Mouse (Mus musculus) intestine, postnatal 0 days (tissue): ENCODE data around the gene Pacsin2. TPM values are rescaled to one million over a fixed set of nuclear protein-coding genes. Genes with fewer than 3 reads are reported as not detected.

Experiments used
- ATAC-seq: fragments of 200-750 bp; cut with Nextera tagmentation; 2 replicates; pipeline ENCODE4 v1.8.0; 2017; ENCODE audit warnings: mild to moderate bottlenecking, moderate TSS enrichment, moderate library complexity
- H3K27ac ChIP-seq: fragments of 300-500 bp; sonication (generic); 2 replicates; pipeline ENCODE4 v1.5.1; 2014; ENCODE audit warnings: mild to moderate bottlenecking, low read depth, low read length, moderate library complexity
- H3K27me3 ChIP-seq: fragments of 300-500 bp; sonication (generic); replicated peaks from 2 replicates; pipeline ENCODE4 v1.6.1; 2014; ENCODE audit warnings: low read length, mixed read lengths; ENCODE audit not compliant: control insufficient read depth, insufficient read depth
- H3K36me3 ChIP-seq: fragments of 300-500 bp; sonication (generic); 2 replicates; pipeline ENCODE4 v1.6.1; 2014; ENCODE audit warnings: mild to moderate bottlenecking, moderate library complexity; ENCODE audit not compliant: control insufficient read depth, insufficient read depth
- H3K4me1 ChIP-seq: fragments of 300-500 bp; sonication (generic); replicated peaks from 2 replicates; pipeline ENCODE4 v1.6.1; 2014; ENCODE audit warnings: antibody characterized with exemption, low read length, mixed read lengths; ENCODE audit not compliant: control insufficient read depth, insufficient read depth
- H3K4me2 ChIP-seq: fragments of 300-500 bp; sonication (generic); replicated peaks from 2 replicates; pipeline ENCODE4 v1.6.1; 2014; ENCODE audit warnings: low read depth, mild to moderate bottlenecking, moderate library complexity
- H3K4me3 ChIP-seq: fragments of 300-500 bp; sonication (generic); 2 replicates; pipeline ENCODE4 v1.5.1; 2014; ENCODE audit warnings: low read depth, low read length
- H3K9ac ChIP-seq: fragments of 300-500 bp; sonication (generic); 2 replicates; pipeline ENCODE4 v1.6.1; 2014; ENCODE audit warnings: mild to moderate bottlenecking, low read depth, low read length
- H3K9me3 ChIP-seq: fragments of 300-500 bp; sonication (generic); 2 replicates; pipeline ENCODE4 v1.6.1; 2016; ENCODE audit warnings: mixed run types; ENCODE audit not compliant: control insufficient read depth
- CTCF ChIP-seq: sonication (generic); IDR thresholded peaks from 2 replicates; pipeline ENCODE4 v1.5.1; 2016; ENCODE audit warnings: low read depth, mild to moderate bottlenecking, control low read depth, antibody characterized with exemption, moderate library complexity
- WGBS: fragments of 180-500 bp; shearing (Covaris S2); extraction: QIAGEN DNeasy Blood & Tissue Kit; methylation state at CpG from one replicate; pipeline ENCODE4 v1.1.7; 2014; 5-methylcytosine and 5-hydroxymethylcytosine counted together
- polyA plus RNA-seq: library from polyadenylated mRNA; unstranded; fragments of >200 nt; fragmentation: Nextera tagmentation; extraction: Ambion mirVana; gene quantifications from 2 replicates; pipeline ENCODE4 v1.2.1, GENCODE M21; 2015

Gene Pacsin2
- polyA plus RNA-seq, 1 experiment from 2014 or later = 40.9 TPM

- no peak overlapping the region for H3K9ac ChIP-seq
- WGBS = 64% methylated on average over 7 of the region's 7 CpGs
- no peak overlapping the region for H3K4me2 ChIP-seq
- H3K4me3 ChIP-seq = no peak overlapping the region
- H3K27me3 ChIP-seq = no peaks in the 10 kb centered on the region
- H3K9me3 ChIP-seq = no peaks in the 10 kb centered on the region
- no peak for ATAC-seq
- no peaks in the 10 kb centered on the region for H3K4me1 ChIP-seq
- no peaks in the 10 kb centered on the region for H3K36me3 ChIP-seq
- no peak for TF ChIP-seq CTCF
- H3K27ac ChIP-seq = no peak overlapping the region
Observed at GRCm38 (mm10) chr15:83417407-83417806, 47.0 kb downstream of the Pacsin2 start.

GRCm38 (mm10) chr15:83415391-83415790 lies 49.0 kb downstream of the Pacsin2 start:
- ATAC-seq = no peak
- no peaks in the 10 kb centered on the region for H3K9me3 ChIP-seq

GRCm38 (mm10) chr15:83411616-83412015 lies 52.8 kb downstream of the Pacsin2 start:
- 59% methylated on average over 4 of the region's 4 CpGs for WGBS
- Histone ChIP-seq H3K27me3 (no peaks in the 10 kb centered on the region), H3K9ac (no peak overlapping the region), H3K4me2 (no peak overlapping the region), H3K9me3 (no peaks in the 10 kb centered on the region), H3K36me3 (no peaks in the 10 kb centered on the region), H3K27ac (no peak overlapping the region), H3K4me3 (no peak overlapping the region), H3K4me1 (peaks cover 8% of the 10 kb centered on the region; the same call in 1 of the 2 replicates)
- no peak for TF ChIP-seq CTCF
- ATAC-seq = no peak

More at GRCm38 (mm10) chr15:83415391-83415790, 49.0 kb downstream of the Pacsin2 start:
- TF ChIP-seq CTCF = no peak
- WGBS = 71% methylated on average over 6 of the region's 6 CpGs
- Histone ChIP-seq H3K36me3 (no peaks in the 10 kb centered on the region), H3K4me3 (no peak overlapping the region), H3K27me3 (no peaks in the 10 kb centered on the region), H3K4me2 (no peak overlapping the region), H3K9ac (no peak overlapping the region), H3K27ac (no peak overlapping the region), H3K4me1 (no peaks in the 10 kb centered on the region; the same call in 1 of the 2 replicates)

GRCm38 (mm10) chr15:83410735-83411134 lies 53.7 kb downstream of the Pacsin2 start:
- Histone ChIP-seq H3K36me3 (no peaks in the 10 kb centered on the region), H3K9ac (no peak overlapping the region), H3K4me3 (no peak overlapping the region), H3K27me3 (no peaks in the 10 kb centered on the region), H3K4me2 (no peak overlapping the region), H3K27ac (peak overlapping the region; percentile 15; the same call in 1 of the 2 replicates), H3K4me1 (peaks cover 8% of the 10 kb centered on the region; the same call in 1 of the 2 replicates), H3K9me3 (no peaks in the 10 kb centered on the region)
- no peak for ATAC-seq
- no peak for TF ChIP-seq CTCF
- 66% methylated on average over 4 of the region's 4 CpGs for WGBS

GRCm38 (mm10) chr15:83410270-83410669 lies 54.1 kb downstream of the Pacsin2 start:
- no peaks in the 10 kb centered on the region for H3K27me3 ChIP-seq
- H3K27ac ChIP-seq = peak overlapping the region; percentile 15; the same call in 1 of the 2 replicates
- H3K4me3 ChIP-seq = no peak overlapping the region
- ATAC-seq = no peak
- WGBS = 38% methylated on average over 6 of the region's 6 CpGs
- no peak for TF ChIP-seq CTCF
- H3K36me3 ChIP-seq = no peaks in the 10 kb centered on the region
- no peak overlapping the region for H3K9ac ChIP-seq
- no peak overlapping the region for H3K4me2 ChIP-seq
- no peaks in the 10 kb centered on the region for H3K9me3 ChIP-seq
- peaks cover 8% of the 10 kb centered on the region; the same call in 1 of the 2 replicates for H3K4me1 ChIP-seq

- H3K9me3 ChIP-seq = no peaks in the 10 kb centered on the region
- H3K9ac ChIP-seq = no peak overlapping the region
- no peak overlapping the region for H3K4me3 ChIP-seq
- H3K4me1 ChIP-seq = peaks cover 8% of the 10 kb centered on the region; the same call in 1 of the 2 replicates
- H3K36me3 ChIP-seq = no peaks in the 10 kb centered on the region
- peak; percentile 61 for TF ChIP-seq CTCF
- H3K27ac ChIP-seq = no peak overlapping the region
- H3K4me2 ChIP-seq = 0 out of 2 replicates have a peak overlapping the region, but pooled peaks have one; percentile 9
- peak; percentile 46 for ATAC-seq
- WGBS = 43% methylated on average over 8 of the region's 8 CpGs
- no peaks in the 10 kb centered on the region for H3K27me3 ChIP-seq
Observed at GRCm38 (mm10) chr15:83408692-83409442, 55.5 kb downstream of the Pacsin2 start.
